Mouse (Mus musculus) gastrocnemius, postnatal 36 days (tissue): ENCODE measurements at regions not wholly inside any gene's neighbourhood (a gene's known extent, or its start where the extent isn't known, plus 50 kb on each side); places are given as distances from the start of the nearest gene placed in this dataset.

ENCODE experiments used
- DNase-seq, 2 experiments: peaks; one replicate each; pipeline ENCODE4 v3.0.0; 2022
- intact Hi-C: fragments of 180-260 bp; cut with DNase I; formaldehyde crosslinking; loops from one replicate; pipeline ENCODE4 v1.15.1; 2025

- intact Hi-C loops: no loop called here
- no peak for DNase-seq
Measured at GRCm38 (mm10) chr15:43926034-43926433, 3791.9 kb downstream of the 9330182O14Rik start.

- intact Hi-C loops: no loop called here
- no peak for DNase-seq
Measured at GRCm38 (mm10) chr15:43933608-43934007, 3799.4 kb downstream of the 9330182O14Rik start.

GRCm38 (mm10) chr15:43940424-43940823 lies 3806.3 kb downstream of the 9330182O14Rik start:
- no peak for DNase-seq
- intact Hi-C loops: no loop called here

GRCm38 (mm10) chr15:43940905-43941304 lies 3806.7 kb downstream of the 9330182O14Rik start:
- no peak for DNase-seq
- intact Hi-C loops: no loop called here

- no peak for DNase-seq
- intact Hi-C loops: no loop called here
Measured at GRCm38 (mm10) chr15:43942002-43942660, 3808.0 kb downstream of the 9330182O14Rik start.

- DNase-seq: no peak
- intact Hi-C loops: no loop called here
Measured at GRCm38 (mm10) chr15:43984991-43985390, 3850.8 kb downstream of the 9330182O14Rik start.

GRCm38 (mm10) chr15:43991229-43991628 lies 3857.1 kb downstream of the 9330182O14Rik start:
- intact Hi-C loops: no loop called here
- DNase-seq: no peak

GRCm38 (mm10) chr15:43992936-43993335 lies 3858.8 kb downstream of the 9330182O14Rik start:
- intact Hi-C loops: no loop called here

GRCm38 (mm10) chr15:44026468-44027028 lies 3892.4 kb downstream of the 9330182O14Rik start:
- intact Hi-C loops: no loop called here
- no peak for DNase-seq

More at GRCm38 (mm10) chr15:43992936-43993335, 3858.8 kb downstream of the 9330182O14Rik start:
- DNase-seq: no peak

GRCm38 (mm10) chr15:44035900-44036299 lies 3901.7 kb downstream of the 9330182O14Rik start:
- DNase-seq: no peak
- intact Hi-C loops: no loop called here

GRCm38 (mm10) chr15:44037893-44038292 lies 3903.7 kb downstream of the 9330182O14Rik start:
- intact Hi-C loops: no loop called here
- no peak for DNase-seq

- DNase-seq: no peak
- intact Hi-C loops: no loop called here
Measured at GRCm38 (mm10) chr15:44050565-44051274, 3916.6 kb downstream of the 9330182O14Rik start.

- DNase-seq: no peak
- intact Hi-C loops: no loop called here
Measured at GRCm38 (mm10) chr15:44064855-44065254, 3930.7 kb downstream of the 9330182O14Rik start.

- intact Hi-C loops: no loop called here
- DNase-seq: no peak
Measured at GRCm38 (mm10) chr15:44083680-44084079, 3949.5 kb downstream of the 9330182O14Rik start.

- DNase-seq: peak in 1 of 2 experiments; percentile 18
- intact Hi-C loops: no loop called here
Measured at GRCm38 (mm10) chr15:44112328-44112944, 3978.3 kb downstream of the 9330182O14Rik start.

GRCm38 (mm10) chr15:44134213-44134612 lies 4000.0 kb downstream of the 9330182O14Rik start:
- intact Hi-C loops: no loop called here
- no peak for DNase-seq
